ENCODE assay signal across 9 mouse cellular contexts in genomic region chr2:27899894-27900293, GRCm38 (mm10). TPM values are rescaled to one million over a fixed set of nuclear protein-coding genes. Genes with fewer than 3 reads are reported as not detected.
DNase-seq lines count a peak whose midpoint lies in the region; ATAC-seq lines count a peak whose summit lies in the region.
"Had no signal": no experiment of that assay in that cellular context is flagged by ENCODE, and none has a peak within 500 bp of the region (broad histone marks: within the 10 kb centered on the region; RNA-seq: fewer than 3 reads in every experiment).

No protein-coding gene starts in this region.

- H3K9me3 ChIP-seq in midbrain, embryonic 11.5 days (ENCODE audit: control insufficient read depth, low read length), result no peaks in the 10 kb centered on the region
- H3K9me3 ChIP-seq in midbrain, embryonic 15.5 days, result no peaks in the 10 kb centered on the region
- H3K9me3 ChIP-seq in limb, embryonic 10.5 days (replicated peaks), result no peaks in the 10 kb centered on the region
- H3K9me3 ChIP-seq: liver, embryonic 15.5 days had no signal

- H3K27ac ChIP-seq in midbrain, embryonic 11.5 days (ENCODE audit: low read depth, low read length), result no peak overlapping the region
- no peak overlapping the region for H3K27ac ChIP-seq in midbrain, embryonic 15.5 days
- H3K27ac ChIP-seq in limb, embryonic 10.5 days, result no peak overlapping the region
- H3K27ac ChIP-seq: liver, embryonic 15.5 days had no signal

- no peaks in the 10 kb centered on the region for H3K4me1 ChIP-seq in midbrain, embryonic 11.5 days (ENCODE audit: control insufficient read depth, insufficient read depth, low read length)
- no peaks in the 10 kb centered on the region for H3K4me1 ChIP-seq in midbrain, embryonic 15.5 days
- peaks cover 61% of the 10 kb centered on the region for H3K4me1 ChIP-seq in limb, embryonic 10.5 days
- H3K4me1 ChIP-seq: liver, embryonic 15.5 days had no signal

- H3K9ac ChIP-seq in midbrain, embryonic 11.5 days (ENCODE audit: low read length), result no peak overlapping the region
- H3K9ac ChIP-seq in midbrain, embryonic 15.5 days, result no peak overlapping the region
- H3K9ac ChIP-seq: liver, embryonic 15.5 days had no signal

- WGBS in midbrain, embryonic 11.5 days, result 57% methylated on average over 3 of the region's 3 CpGs
- 68% methylated on average over 3 of the region's 3 CpGs for WGBS in midbrain, embryonic 15.5 days
- WGBS in limb, embryonic 10.5 days, result 61% methylated on average over 3 of the region's 3 CpGs

- no peak for ATAC-seq in midbrain, embryonic 11.5 days (ENCODE audit: low FRiP score)
- ATAC-seq in midbrain, embryonic 15.5 days (replicated peaks), result no peak
- peak; percentile 81 for ATAC-seq in common myeloid progenitor, adult 5-6 weeks (replicated peaks; ENCODE audit: low read depth, poor library complexity, severe bottlenecking)
- ATAC-seq in inflammation-experienced regulatory T-cells, adult 6 months, result no peak

- H3K27me3 ChIP-seq in midbrain, embryonic 11.5 days (ENCODE audit: control insufficient read depth, insufficient read depth, low read length), result no peaks in the 10 kb centered on the region
- no peaks in the 10 kb centered on the region for H3K27me3 ChIP-seq in midbrain, embryonic 15.5 days (replicated peaks)
- H3K27me3 ChIP-seq in limb, embryonic 10.5 days (ENCODE audit: low read depth, poor library complexity, severe bottlenecking), result no peaks in the 10 kb centered on the region

- no peak overlapping the region for H3K4me3 ChIP-seq in midbrain, embryonic 11.5 days (ENCODE audit: low read depth, low read length)
- no peak overlapping the region for H3K4me3 ChIP-seq in midbrain, embryonic 15.5 days
- H3K4me3 ChIP-seq in limb, embryonic 10.5 days, result no peak overlapping the region
- H3K4me3 ChIP-seq: liver, embryonic 15.5 days had no signal

- no peaks in the 10 kb centered on the region for H3K36me3 ChIP-seq in midbrain, embryonic 11.5 days (ENCODE audit: control insufficient read depth, insufficient read depth, low read length)
- H3K36me3 ChIP-seq in midbrain, embryonic 15.5 days (replicated peaks), result no peaks in the 10 kb centered on the region
- 0 out of 2 replicates have a peak, but pooled peaks cover 2% of the 10 kb centered on the region for H3K36me3 ChIP-seq in limb, embryonic 10.5 days
- H3K36me3 ChIP-seq: liver, embryonic 15.5 days had no signal

- peak; percentile 29 to 40 for DNase-seq in cerebellum, postnatal 36 days
- DNase-seq in cerebellum, postnatal 4 days (ENCODE audit: low spot score in 2 of 2), result no peak
- DNase-seq in midbrain, embryonic 11.5 days (ENCODE audit: low spot score, missing footprints), result peak; percentile 90
- DNase-seq in limb, embryonic 10.5 days (ENCODE audit: low spot score), result peak; percentile 62
- DNase-seq in retina, postnatal 1 day, result peak; percentile 68

- H3K4me2 ChIP-seq in midbrain, embryonic 11.5 days, result no peak overlapping the region
- no peak overlapping the region for H3K4me2 ChIP-seq in midbrain, embryonic 15.5 days
- H3K4me2 ChIP-seq: liver, embryonic 15.5 days had no signal

RNA-seq across cellular contexts. Expression of gene Col5a1, which starts 13.7 kb away (rescaled TPM):
- 19.7 and 21.6 TPM in 2 replicates for polyA plus RNA-seq in midbrain, embryonic 11.5 days (2014; fragmentation: Nextera tagmentation; extraction: Ambion mirVana)
- 8.7 and 9.5 TPM in 2 replicates for polyA plus RNA-seq in midbrain, embryonic 15.5 days (2015; fragmentation: Nextera tagmentation; extraction: Ambion mirVana)
- total RNA-seq in common myeloid progenitor, adult 5-6 weeks (2017), result 0.97 and 5.0 TPM in 2 replicates
- polyA plus RNA-seq in limb, embryonic 10.5 days (2016; fragmentation: Nextera tagmentation; extraction: Ambion mirVana), result 13.5 and 21.4 TPM in 2 replicates
- not detected for polyA plus RNA-seq in inflammation-experienced regulatory T-cells, adult 6 months (2017; shearing (Covaris generic))

Comparison
In these comparisons a context has a peak if more than half of its experiments do, and no peak if none do; other contexts are left out.
1. DNase-seq: peak in cerebellum, postnatal 36 days (2 of 2), midbrain, embryonic 11.5 days (single experiment), limb, embryonic 10.5 days (single experiment) and retina, postnatal 1 day (single experiment); none in cerebellum, postnatal 4 days (0 of 2).